Mouse (Mus musculus) liver, adult (tissue): ENCODE results near the gene Olfr890.

Experiments
- GATA4 ChIP-seq: IDR thresholded peaks from 2 replicates; pipeline ENCODE4 v1.6.1; 2014; ENCODE audit warnings: mild to moderate bottlenecking, low read length; ENCODE audit not compliant: insufficient replicate concordance

Olfr890 gene

DNA sequence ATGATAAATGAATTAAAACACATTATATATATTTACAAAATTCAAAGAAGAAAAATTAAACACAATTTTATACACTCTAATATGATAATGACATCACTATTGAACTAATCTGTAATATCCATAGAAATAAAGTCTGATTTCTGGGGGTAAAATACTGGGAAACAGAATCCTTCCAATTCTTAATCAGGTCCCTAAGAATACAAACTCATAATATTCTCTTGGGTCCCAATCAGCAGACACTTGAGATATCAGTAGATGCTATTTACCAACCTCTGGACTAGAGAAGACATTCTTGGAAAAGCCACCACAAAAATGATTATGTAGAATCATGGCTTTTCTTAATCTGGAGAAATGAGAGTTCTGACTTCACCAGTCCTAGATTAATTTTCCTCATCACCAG lies at the start of gene Olfr890:
Gene Olfr890, plus strand, starts transcription at position 301 of the 400 bp plus-strand sequence.
- no peak for TF ChIP-seq GATA4

GRCm38 (mm10) chr9:38107828-38108227 lies 34.5 kb upstream of the Olfr890 start, which contains the start of gene Olfr888:
Gene Olfr888, plus strand, starts transcription at chr9:38108128.
- TF ChIP-seq GATA4 = no peak

DNA sequence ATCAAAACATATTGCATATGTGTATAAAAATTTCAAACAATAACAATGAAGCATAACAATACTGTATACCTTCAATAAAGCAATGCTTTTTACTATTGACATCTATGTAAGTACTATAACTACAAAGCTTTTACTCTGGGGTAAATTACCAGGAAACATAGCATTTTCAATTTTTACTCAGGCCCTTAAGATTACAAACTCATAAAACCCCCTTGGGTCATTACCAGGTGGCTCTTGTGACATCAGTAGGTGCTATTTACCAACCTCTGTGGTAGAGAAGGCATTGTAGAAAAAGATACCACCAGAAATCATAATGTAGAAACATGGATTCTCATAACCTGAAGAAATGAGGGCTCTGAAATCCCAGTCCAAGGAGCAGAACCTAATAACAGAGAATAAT lies 27.4 kb upstream of the Olfr890 start, which contains the start of gene Olfr889:
Gene Olfr889, plus strand, starts transcription at position 301 of the 400 bp plus-strand sequence.
- TF ChIP-seq GATA4 = no peak

DNA sequence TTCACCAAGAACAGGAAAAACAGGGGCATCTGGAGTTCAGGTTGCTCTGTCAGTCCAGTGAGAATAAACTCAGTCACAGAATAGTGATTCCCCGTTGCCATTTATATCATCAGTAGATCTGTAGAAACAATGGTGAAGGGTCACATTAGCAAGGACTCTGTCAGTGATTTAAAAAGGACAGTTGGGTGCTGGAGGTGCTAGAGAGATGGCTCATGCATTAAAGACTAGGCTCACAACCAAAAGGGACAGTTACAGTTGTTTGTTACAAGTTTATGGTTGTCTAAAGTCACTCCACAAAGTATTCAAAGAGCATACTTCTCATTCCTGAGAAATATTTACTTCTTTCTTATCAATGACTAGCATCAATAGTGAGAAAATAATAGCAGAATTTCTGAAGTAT lies 38.4 kb downstream of the Olfr890 start, which contains the start of gene Olfr891:
Gene Olfr891, minus strand, starts transcription at position 101 of the 400 bp plus-strand sequence.
- TF ChIP-seq GATA4 = no peak
